Mouse (Mus musculus): ENCODE results near the gene Cx3cr1.

The Cx3cr1 gene

GRCm38 (mm10) chr9:120058730-120059129, 10.9 kb downstream of the Cx3cr1 start:
- Histone ChIP-seq H3K9me3 (ENCODE audit: low read length) (no peaks in the 10 kb centered on the region), H3K27me3 (ENCODE audit: insufficient read depth, low read length) (no peaks in the 10 kb centered on the region), H3K36me3 (ENCODE audit: insufficient read depth, low read length) (no peaks in the 10 kb centered on the region), H3K4me1 (replicated peaks; ENCODE audit: low read depth, low read length) (peaks cover 13% of the 10 kb centered on the region), H3K4me3 (replicated peaks; ENCODE audit: low read length) (no peak overlapping the region)
- TF ChIP-seq NANOG (IDR thresholded peaks at IDR 0.05; ENCODE audit: borderline replicate concordance, low read length) (no peak), POU5F1 (IDR thresholded peaks at IDR 0.05; ENCODE audit: borderline replicate concordance, low read length) (no peak), CTCF (conservative IDR thresholded peaks at IDR 0.05; ENCODE audit: low read length) (no peak)

- Histone ChIP-seq H3K9me3 (ENCODE audit: low read length) (no peaks in the 10 kb centered on the region), H3K27me3 (ENCODE audit: insufficient read depth, low read length) (0 out of 2 replicates have a peak, but pooled peaks cover 5% of the 10 kb centered on the region), H3K4me1 (replicated peaks; ENCODE audit: low read depth, low read length) (peaks cover 10% of the 10 kb centered on the region), H3K36me3 (ENCODE audit: insufficient read depth, low read length) (no peaks in the 10 kb centered on the region), H3K4me3 (replicated peaks; ENCODE audit: low read length) (no peak overlapping the region)
- TF ChIP-seq NANOG (IDR thresholded peaks at IDR 0.05; ENCODE audit: borderline replicate concordance, low read length) (no peak), CTCF (conservative IDR thresholded peaks at IDR 0.05; ENCODE audit: low read length) (no peak), POU5F1 (IDR thresholded peaks at IDR 0.05; ENCODE audit: borderline replicate concordance, low read length) (no peak)
These were observed 13.5 kb downstream of the Cx3cr1 start for GRCm38 (mm10) chr9:120056201-120056600.

- no peaks in the 10 kb centered on the region for H3K36me3 ChIP-seq (ENCODE audit: insufficient read depth, low read length)
- 0 out of 2 replicates have a peak, but pooled peaks cover 11% of the 10 kb centered on the region for H3K27me3 ChIP-seq (ENCODE audit: insufficient read depth, low read length)
- no peaks in the 10 kb centered on the region for H3K9me3 ChIP-seq (ENCODE audit: low read length)
- no peak overlapping the region; the same call in 1 of the 2 replicates for H3K4me3 ChIP-seq (replicated peaks; ENCODE audit: low read length)
- H3K4me1 ChIP-seq (replicated peaks; ENCODE audit: low read depth, low read length), result peaks cover 10% of the 10 kb centered on the region
- TF ChIP-seq CTCF (conservative IDR thresholded peaks at IDR 0.05; ENCODE audit: low read length), result no peak
- no peak for TF ChIP-seq POU5F1 (IDR thresholded peaks at IDR 0.05; ENCODE audit: borderline replicate concordance, low read length)
- no peak for TF ChIP-seq NANOG (IDR thresholded peaks at IDR 0.05; ENCODE audit: borderline replicate concordance, low read length)
These were observed 15.0 kb downstream of the Cx3cr1 start for GRCm38 (mm10) chr9:120054545-120055277.

- Histone ChIP-seq H3K4me3 (replicated peaks; ENCODE audit: low read length) (no peak overlapping the region), H3K4me1 (replicated peaks; ENCODE audit: low read depth, low read length) (peaks cover under 1% of the 10 kb centered on the region), H3K36me3 (ENCODE audit: insufficient read depth, low read length) (no peaks in the 10 kb centered on the region), H3K27me3 (ENCODE audit: insufficient read depth, low read length) (0 out of 2 replicates have a peak, but pooled peaks cover 13% of the 10 kb centered on the region), H3K9me3 (ENCODE audit: low read length) (no peaks in the 10 kb centered on the region)
- TF ChIP-seq CTCF (conservative IDR thresholded peaks at IDR 0.05; ENCODE audit: low read length), result no peak
These were observed 20.3 kb downstream of the Cx3cr1 start for GRCm38 (mm10) chr9:120049407-120049806.

GRCm38 (mm10) chr9:120048495-120048894, 21.2 kb downstream of the Cx3cr1 start:
- 0 out of 2 replicates have a peak, but pooled peaks cover 4% of the 10 kb centered on the region for H3K4me1 ChIP-seq (replicated peaks; ENCODE audit: low read depth, low read length)
- no peak overlapping the region for H3K4me3 ChIP-seq (replicated peaks; ENCODE audit: low read length)
- H3K27me3 ChIP-seq (ENCODE audit: insufficient read depth, low read length), result 0 out of 2 replicates have a peak, but pooled peaks cover 13% of the 10 kb centered on the region
- no peaks in the 10 kb centered on the region for H3K36me3 ChIP-seq (ENCODE audit: insufficient read depth, low read length)
- H3K9me3 ChIP-seq (ENCODE audit: low read length), result no peaks in the 10 kb centered on the region
- TF ChIP-seq POU5F1 (IDR thresholded peaks at IDR 0.05; ENCODE audit: borderline replicate concordance, low read length) (no peak), NANOG (IDR thresholded peaks at IDR 0.05; ENCODE audit: borderline replicate concordance, low read length) (no peak), CTCF (conservative IDR thresholded peaks at IDR 0.05; ENCODE audit: low read length) (no peak)

- Histone ChIP-seq H3K36me3 (ENCODE audit: insufficient read depth, low read length) (no peaks in the 10 kb centered on the region), H3K4me3 (replicated peaks; ENCODE audit: low read length) (no peak overlapping the region), H3K9me3 (ENCODE audit: low read length) (peaks cover 7% of the 10 kb centered on the region; the same call in 1 of the 2 replicates), H3K27me3 (ENCODE audit: insufficient read depth, low read length) (peaks cover 6% of the 10 kb centered on the region; the same call in 1 of the 2 replicates), H3K4me1 (replicated peaks; ENCODE audit: low read depth, low read length) (0 out of 2 replicates have a peak, but pooled peaks cover 5% of the 10 kb centered on the region)
- no peak for TF ChIP-seq NANOG (IDR thresholded peaks at IDR 0.05; ENCODE audit: borderline replicate concordance, low read length)
These were observed 26.6 kb downstream of the Cx3cr1 start for GRCm38 (mm10) chr9:120043115-120043514.

- peaks cover 7% of the 10 kb centered on the region; the same call in 1 of the 2 replicates for H3K9me3 ChIP-seq (ENCODE audit: low read length)
- H3K36me3 ChIP-seq (ENCODE audit: insufficient read depth, low read length), result no peaks in the 10 kb centered on the region
- H3K27me3 ChIP-seq (ENCODE audit: insufficient read depth, low read length), result peaks cover 6% of the 10 kb centered on the region; the same call in 1 of the 2 replicates
- no peak overlapping the region for H3K4me3 ChIP-seq (replicated peaks; ENCODE audit: low read length)
- TF ChIP-seq CTCF (conservative IDR thresholded peaks at IDR 0.05; ENCODE audit: low read length) (no peak), POU5F1 (IDR thresholded peaks at IDR 0.05; ENCODE audit: borderline replicate concordance, low read length) (no peak), NANOG (IDR thresholded peaks at IDR 0.05; ENCODE audit: borderline replicate concordance, low read length) (no peak)
- H3K4me1 ChIP-seq (replicated peaks; ENCODE audit: low read depth, low read length), result no peaks in the 10 kb centered on the region
These were observed 32.3 kb downstream of the Cx3cr1 start for GRCm38 (mm10) chr9:120037414-120037813.

GRCm38 (mm10) chr9:120034375-120034774, 35.3 kb downstream of the Cx3cr1 start:
- H3K36me3 ChIP-seq (ENCODE audit: insufficient read depth, low read length), result no peaks in the 10 kb centered on the region
- no peaks in the 10 kb centered on the region for H3K9me3 ChIP-seq (ENCODE audit: low read length)
- TF ChIP-seq CTCF (conservative IDR thresholded peaks at IDR 0.05; ENCODE audit: low read length) (no peak), NANOG (IDR thresholded peaks at IDR 0.05; ENCODE audit: borderline replicate concordance, low read length) (no peak), POU5F1 (IDR thresholded peaks at IDR 0.05; ENCODE audit: borderline replicate concordance, low read length) (no peak)
- no peaks in the 10 kb centered on the region for H3K4me1 ChIP-seq (replicated peaks; ENCODE audit: low read depth, low read length)
- H3K27me3 ChIP-seq (ENCODE audit: insufficient read depth, low read length), result no peaks in the 10 kb centered on the region
- H3K4me3 ChIP-seq (replicated peaks; ENCODE audit: low read length), result no peak overlapping the region

GRCm38 (mm10) chr9:120032710-120033109, 37.0 kb downstream of the Cx3cr1 start:
- TF ChIP-seq NANOG (IDR thresholded peaks at IDR 0.05; ENCODE audit: borderline replicate concordance, low read length), result no peak
- peaks cover under 1% of the 10 kb centered on the region for H3K4me1 ChIP-seq (replicated peaks; ENCODE audit: low read depth, low read length)
- no peaks in the 10 kb centered on the region for H3K9me3 ChIP-seq (ENCODE audit: low read length)
- no peaks in the 10 kb centered on the region for H3K36me3 ChIP-seq (ENCODE audit: insufficient read depth, low read length)
- no peak overlapping the region for H3K4me3 ChIP-seq (replicated peaks; ENCODE audit: low read length)
- no peaks in the 10 kb centered on the region for H3K27me3 ChIP-seq (ENCODE audit: insufficient read depth, low read length)
